Mouse (Mus musculus): ENCODE data around the gene Myo1e. TPM values are rescaled to one million over a fixed set of nuclear protein-coding genes. Genes with fewer than 3 reads are reported as not detected.

The Myo1e gene
- total RNA-seq (2014; rRNA removed): 4.6 and 6.2 TPM in 2 replicates
- polyA plus RNA-seq (2015; fragmentation: Nextera tagmentation; extraction: Ambion mirVana): 2.2 and 3.6 TPM in 2 replicates

DNA sequence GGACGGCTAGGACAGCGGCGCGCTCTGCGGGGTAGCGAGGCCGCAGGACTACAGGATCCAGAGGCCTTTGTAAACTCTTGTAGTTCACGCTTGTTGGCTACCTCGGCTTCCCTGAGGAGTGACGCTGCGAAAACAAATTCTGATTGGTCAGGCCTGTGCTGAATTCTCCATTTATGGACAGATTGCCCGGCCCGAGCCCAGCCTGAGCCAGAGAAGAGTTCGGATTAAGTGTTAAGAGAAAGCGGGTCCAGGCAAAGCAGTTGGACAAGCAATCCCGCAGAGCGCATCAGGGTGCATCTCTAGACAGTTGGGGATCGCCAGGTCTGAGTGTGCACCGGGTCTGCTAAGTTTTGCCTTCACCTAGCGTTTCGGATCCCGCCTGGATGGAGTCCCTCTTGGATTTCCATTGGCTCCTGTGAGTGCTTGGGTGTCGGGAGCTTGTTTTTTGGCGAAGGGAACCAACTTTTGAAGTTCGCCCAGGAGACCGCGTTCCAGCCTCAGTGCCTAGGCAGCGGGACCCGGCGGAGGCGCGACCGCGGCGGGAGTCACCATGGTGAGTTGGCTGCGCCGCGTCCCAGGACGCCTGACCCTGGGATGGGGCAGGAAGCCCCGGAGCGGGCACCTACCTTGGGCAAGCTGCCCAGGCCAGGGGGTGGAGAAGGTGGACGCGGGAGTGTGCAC is at the start of gene Myo1e:
TSS of gene Myo1e (plus strand) at position 200 of the 681 bp plus-strand sequence.
- Histone ChIP-seq H3K27ac (ENCODE audit: low read depth, low read length) (peak within 1 kb of the TSS; percentile 35), H3K9ac (peak within 1 kb of the TSS; percentile 39), H3K4me3 (ENCODE audit: low read depth, low read length) (peak within 1 kb of the TSS; percentile 47), H3K4me2 (ENCODE audit: low read depth) (peak within 1 kb of the TSS; percentile 96), H3K36me3 (ENCODE audit: insufficient read depth) (no peaks in the 10 kb centered on the region), H3K9me3 (ENCODE audit: low read length) (no peaks in the 10 kb centered on the region), H3K27me3 (ENCODE audit: insufficient read depth, low read length) (peaks cover 6% of the 10 kb centered on the region; the same call in 1 of the 2 replicates), H3K4me1 (ENCODE audit: insufficient read depth) (peaks cover 10% of the 10 kb centered on the region)
- ATAC-seq: peak; percentile 98
- peak; percentile 91 for DNase-seq
- TF ChIP-seq CTCF (IDR thresholded peaks at IDR 0.05; ENCODE audit: low read depth): no peak
- under 1% methylated on average over 43 of the region's 43 CpGs for WGBS

DNA sequence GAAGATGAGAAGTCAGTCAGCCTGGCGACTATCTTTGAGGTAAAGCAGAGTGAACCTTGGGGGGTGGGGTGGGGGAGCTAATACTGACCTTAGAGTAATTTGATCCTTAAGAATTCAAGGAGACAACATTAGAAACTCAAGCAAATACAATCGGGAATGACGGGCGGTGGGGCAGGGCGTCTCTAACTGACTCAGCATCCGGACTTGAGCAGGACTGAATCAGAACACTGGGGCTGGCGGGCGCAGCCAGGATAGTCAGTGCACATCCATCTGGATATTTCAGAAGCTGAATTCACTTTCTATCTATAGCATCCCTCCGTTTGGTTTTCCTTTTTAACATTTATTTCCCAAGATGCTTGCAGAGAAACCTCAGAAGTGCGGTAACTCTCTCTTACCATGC is 47.1 kb upstream of the Myo1e start:
- H3K27ac ChIP-seq (ENCODE audit: low read depth, low read length): no peak overlapping the region
- no peaks in the 10 kb centered on the region for H3K9me3 ChIP-seq (ENCODE audit: low read length)
- H3K4me3 ChIP-seq (ENCODE audit: low read depth, low read length): no peak overlapping the region
- H3K4me1 ChIP-seq (ENCODE audit: insufficient read depth): no peaks in the 10 kb centered on the region
- WGBS: 82% methylated on average over 10 of the region's 10 CpGs
- no peaks in the 10 kb centered on the region for H3K27me3 ChIP-seq (ENCODE audit: insufficient read depth, low read length)
- DNase-seq (no peak), ATAC-seq (no peak)
- peak overlapping the region; percentile 8; the same call in 1 of the 2 replicates for H3K4me2 ChIP-seq (ENCODE audit: low read depth)
- H3K36me3 ChIP-seq (ENCODE audit: insufficient read depth): no peaks in the 10 kb centered on the region
- no peak overlapping the region for H3K9ac ChIP-seq
- no peak for TF ChIP-seq CTCF (IDR thresholded peaks at IDR 0.05; ENCODE audit: low read depth)

GRCm38 (mm10) chr9:70168973-70169372 is 38.2 kb upstream of the Myo1e start:
- Histone ChIP-seq H3K9ac (no peak overlapping the region), H3K27me3 (ENCODE audit: insufficient read depth, low read length) (no peaks in the 10 kb centered on the region), H3K9me3 (ENCODE audit: low read length) (no peaks in the 10 kb centered on the region), H3K4me1 (ENCODE audit: insufficient read depth) (no peaks in the 10 kb centered on the region), H3K4me3 (ENCODE audit: low read depth, low read length) (no peak overlapping the region), H3K4me2 (ENCODE audit: low read depth) (no peak overlapping the region), H3K36me3 (ENCODE audit: insufficient read depth) (no peaks in the 10 kb centered on the region), H3K27ac (ENCODE audit: low read depth, low read length) (no peak overlapping the region)
- DNase-seq (no peak), ATAC-seq (no peak)
- peak; percentile 43 for TF ChIP-seq CTCF (IDR thresholded peaks at IDR 0.05; ENCODE audit: low read depth)
- 85% methylated on average over 7 of the region's 7 CpGs for WGBS

GRCm38 (mm10) chr9:70174291-70174848 is 32.8 kb upstream of the Myo1e start:
- no peak overlapping the region for H3K4me2 ChIP-seq (ENCODE audit: low read depth)
- no peak overlapping the region for H3K27ac ChIP-seq (ENCODE audit: low read depth, low read length)
- H3K9me3 ChIP-seq (ENCODE audit: low read length): no peaks in the 10 kb centered on the region
- 36% methylated on average over 4 of the region's 4 CpGs for WGBS
- H3K27me3 ChIP-seq (ENCODE audit: insufficient read depth, low read length): no peaks in the 10 kb centered on the region
- no peak overlapping the region for H3K9ac ChIP-seq
- DNase-seq: no peak
- no peaks in the 10 kb centered on the region for H3K36me3 ChIP-seq (ENCODE audit: insufficient read depth)
- TF ChIP-seq CTCF (IDR thresholded peaks at IDR 0.05; ENCODE audit: low read depth): no peak
- no peaks in the 10 kb centered on the region for H3K4me1 ChIP-seq (ENCODE audit: insufficient read depth)
- no peak for ATAC-seq
- H3K4me3 ChIP-seq (ENCODE audit: low read depth, low read length): no peak overlapping the region

- DNase-seq (no peak), ATAC-seq (peak; percentile 47; the same call in 1 of the 2 replicates)
- Histone ChIP-seq H3K9ac (no peak overlapping the region), H3K9me3 (ENCODE audit: low read length) (no peaks in the 10 kb centered on the region), H3K27ac (ENCODE audit: low read depth, low read length) (no peak overlapping the region), H3K36me3 (ENCODE audit: insufficient read depth) (no peaks in the 10 kb centered on the region), H3K27me3 (ENCODE audit: insufficient read depth, low read length) (no peaks in the 10 kb centered on the region), H3K4me1 (ENCODE audit: insufficient read depth) (no peaks in the 10 kb centered on the region), H3K4me3 (ENCODE audit: low read depth, low read length) (no peak overlapping the region), H3K4me2 (ENCODE audit: low read depth) (no peak overlapping the region)
- WGBS: 12% methylated on average over 6 of the region's 6 CpGs
- no peak for TF ChIP-seq CTCF (IDR thresholded peaks at IDR 0.05; ENCODE audit: low read depth)
Observed at GRCm38 (mm10) chr9:70174896-70175295, 32.3 kb upstream of the Myo1e start.

GRCm38 (mm10) chr9:70176291-70176690 is 30.9 kb upstream of the Myo1e start:
- Histone ChIP-seq H3K4me2 (ENCODE audit: low read depth) (no peak overlapping the region), H3K9ac (no peak overlapping the region), H3K4me1 (ENCODE audit: insufficient read depth) (no peaks in the 10 kb centered on the region), H3K9me3 (ENCODE audit: low read length) (no peaks in the 10 kb centered on the region), H3K4me3 (ENCODE audit: low read depth, low read length) (no peak overlapping the region), H3K36me3 (ENCODE audit: insufficient read depth) (no peaks in the 10 kb centered on the region), H3K27ac (ENCODE audit: low read depth, low read length) (no peak overlapping the region), H3K27me3 (ENCODE audit: insufficient read depth, low read length) (no peaks in the 10 kb centered on the region)
- DNase-seq: no peak
- no peak for TF ChIP-seq CTCF (IDR thresholded peaks at IDR 0.05; ENCODE audit: low read depth)
- 84% methylated on average over 3 of the region's 3 CpGs for WGBS
- no peak for ATAC-seq

GRCm38 (mm10) chr9:70181719-70182118 is 25.4 kb upstream of the Myo1e start:
- no peak overlapping the region for H3K4me2 ChIP-seq (ENCODE audit: low read depth)
- no peaks in the 10 kb centered on the region for H3K4me1 ChIP-seq (ENCODE audit: insufficient read depth)
- H3K36me3 ChIP-seq (ENCODE audit: insufficient read depth): no peaks in the 10 kb centered on the region
- ATAC-seq (peak; percentile 82), DNase-seq (peak; percentile 44)
- H3K9me3 ChIP-seq (ENCODE audit: low read length): no peaks in the 10 kb centered on the region
- no peak overlapping the region for H3K27ac ChIP-seq (ENCODE audit: low read depth, low read length)
- H3K27me3 ChIP-seq (ENCODE audit: insufficient read depth, low read length): no peaks in the 10 kb centered on the region
- H3K9ac ChIP-seq: no peak overlapping the region
- 16% methylated on average over 12 of the region's 12 CpGs for WGBS
- no peak overlapping the region for H3K4me3 ChIP-seq (ENCODE audit: low read depth, low read length)
- no peak for TF ChIP-seq CTCF (IDR thresholded peaks at IDR 0.05; ENCODE audit: low read depth)

All from forebrain, postnatal 0 days (tissue).